Mouse (Mus musculus) heart, adult 11 months (tissue): Measurements from ENCODE around the gene Esrrb.

Source experiments
- DNase-seq: peaks from one replicate; pipeline ENCODE4 v3.0.0; 2022

Esrrb gene

DNA sequence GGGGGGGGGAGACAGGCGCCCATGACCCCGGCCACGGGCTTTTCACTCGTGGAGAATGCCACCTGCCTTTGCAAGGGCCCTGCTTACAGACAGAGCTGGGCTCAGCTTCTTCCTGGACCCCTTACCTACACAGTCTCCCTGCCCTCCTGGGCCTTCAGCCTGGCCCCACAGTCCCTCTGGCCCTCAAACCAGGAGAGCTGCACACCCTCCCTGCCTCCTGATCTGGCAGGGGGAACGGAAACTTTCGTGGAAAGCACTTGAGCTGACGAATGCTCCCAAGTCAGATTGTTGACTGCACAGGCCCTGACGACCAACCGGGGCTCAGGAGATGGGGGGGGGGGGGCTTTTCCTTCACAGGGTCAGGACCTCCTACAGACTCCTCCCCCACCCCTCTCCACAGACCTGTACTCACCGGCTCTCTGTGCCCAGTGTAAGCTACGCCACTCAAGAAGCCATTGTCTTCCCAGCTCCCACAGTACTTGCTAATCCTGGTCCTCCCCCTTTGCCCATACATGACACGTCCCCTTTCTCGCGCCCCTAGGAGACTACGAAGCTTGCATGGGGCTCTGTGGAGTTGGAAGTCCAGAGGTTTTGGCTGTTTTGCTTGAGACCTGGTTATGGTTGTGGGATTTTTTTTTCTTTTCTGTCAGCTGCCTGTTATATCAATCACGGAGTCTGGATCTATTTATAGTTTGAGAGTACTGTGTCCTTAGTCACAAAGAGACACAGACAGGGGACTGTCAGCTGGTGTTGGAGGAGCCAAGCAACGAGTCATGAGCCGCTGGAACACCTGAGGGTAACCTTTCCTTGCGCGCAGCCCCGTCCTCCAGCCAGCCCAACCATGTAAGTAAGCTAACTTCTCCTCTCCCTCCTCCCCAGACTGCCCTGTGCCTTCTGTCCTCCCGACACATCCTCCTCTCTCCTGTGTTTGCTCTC is at the start of gene Esrrb:
Esrrb (plus strand) TSS at position 422 of the 936 bp plus-strand sequence.
- DNase-seq: peak; percentile 98

DNA sequence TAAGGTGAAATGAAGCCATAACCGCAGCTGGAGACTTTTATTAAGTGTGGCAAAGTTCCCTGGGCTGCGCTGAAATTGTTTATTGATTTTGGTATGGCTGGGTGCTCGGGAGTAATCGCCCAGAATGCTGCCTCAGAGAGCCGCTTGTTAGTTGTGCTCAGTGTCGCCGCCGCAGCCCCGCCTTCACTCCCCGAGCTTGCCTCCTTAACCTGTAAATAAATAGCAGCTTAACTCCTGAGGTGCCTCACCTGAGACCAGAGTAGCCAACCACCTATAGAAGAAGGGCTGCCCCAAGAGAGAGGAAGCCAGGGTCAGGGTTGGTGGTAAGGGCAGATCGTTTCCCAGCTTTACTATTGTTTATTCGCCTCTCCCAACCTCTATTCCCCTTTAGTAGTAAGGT is 40.3 kb upstream of the Esrrb start:
- no peak for DNase-seq

GRCm38 (mm10) chr12:86324297-86324696 is 36.6 kb upstream of the Esrrb start:
- no peak for DNase-seq

- DNase-seq: no peak
Measured at GRCm38 (mm10) chr12:86329813-86330212, 31.1 kb upstream of the Esrrb start.

GRCm38 (mm10) chr12:86330684-86331083 is 30.2 kb upstream of the Esrrb start:
- DNase-seq: no peak

DNA sequence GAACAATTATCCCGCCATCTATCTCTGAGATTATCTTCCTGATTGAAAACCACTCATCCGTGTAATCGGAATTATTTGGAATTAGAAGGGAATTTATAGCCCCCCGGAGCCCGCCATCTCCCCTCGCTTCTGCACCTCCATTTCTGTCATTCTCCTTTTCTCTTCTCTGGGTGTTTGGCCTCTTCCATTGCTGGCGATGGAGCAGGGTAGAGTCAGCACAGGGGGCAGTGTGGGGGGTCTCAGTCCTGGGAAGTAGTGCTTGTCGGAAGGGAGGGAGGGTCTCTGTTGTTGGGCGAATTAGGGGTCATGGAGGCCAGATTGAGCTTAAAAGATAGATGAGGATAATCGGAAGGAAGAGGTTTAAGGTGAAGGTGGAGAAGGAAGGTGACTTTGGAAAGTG is 29.7 kb upstream of the Esrrb start:
- DNase-seq: no peak

DNA sequence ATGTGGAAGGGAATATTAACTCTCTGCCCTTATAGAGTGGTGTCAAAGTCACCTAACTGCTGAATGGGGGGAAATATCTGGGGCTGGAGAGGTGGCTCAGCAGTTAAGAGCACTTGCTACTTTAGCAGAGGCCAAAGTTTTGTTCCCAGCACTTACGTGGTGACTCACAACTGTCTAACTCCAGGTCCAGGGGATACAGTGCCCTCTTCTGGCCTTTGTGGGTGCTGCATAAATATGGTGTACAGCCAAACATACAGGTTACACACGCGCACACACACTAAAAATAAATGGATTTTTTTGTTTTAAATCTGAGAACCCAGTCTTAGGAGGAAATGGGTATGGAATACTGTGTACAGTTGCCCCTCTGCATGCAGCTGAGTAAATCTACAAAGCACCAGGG is 24.7 kb upstream of the Esrrb start:
- no peak for DNase-seq

DNA sequence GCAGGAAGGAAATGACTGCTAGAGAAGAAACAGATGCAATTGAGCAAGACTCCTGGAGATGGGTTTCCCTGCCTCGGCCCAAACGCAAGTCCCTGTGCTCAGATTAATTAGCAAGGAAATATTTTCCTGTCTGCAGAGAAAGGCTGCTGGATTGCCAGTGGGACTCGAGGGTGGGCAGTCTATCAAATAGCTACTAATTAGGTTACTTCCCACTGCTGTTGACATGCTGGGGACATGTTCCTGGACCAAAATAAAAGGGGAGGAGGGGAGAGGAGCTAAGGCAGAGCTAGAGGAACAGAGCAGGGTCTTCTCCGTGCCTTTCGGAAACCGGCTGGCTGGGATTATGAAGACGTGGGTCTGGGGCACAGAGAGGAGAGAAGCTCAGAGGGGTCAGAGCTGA is 24.0 kb upstream of the Esrrb start:
- DNase-seq: no peak

DNA sequence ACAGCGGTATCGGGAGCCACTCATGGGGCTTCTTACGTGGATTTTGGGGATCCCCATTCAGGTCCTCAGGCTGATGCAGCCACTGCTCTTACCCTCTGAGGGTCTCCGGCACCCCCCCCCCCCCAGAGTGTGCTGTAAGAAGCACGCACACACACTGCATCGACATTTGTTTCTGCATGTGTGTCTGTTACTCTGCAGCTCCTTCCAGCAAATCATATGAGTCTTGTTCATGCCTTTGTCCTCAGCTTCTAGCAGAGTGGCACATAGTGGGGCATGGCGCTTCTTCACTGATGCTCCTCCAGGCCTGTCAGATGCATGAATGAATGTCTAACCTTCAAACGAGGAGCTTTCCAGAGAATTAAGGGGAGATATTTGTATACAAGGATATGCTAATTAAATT is 11.4 kb upstream of the Esrrb start:
- no peak for DNase-seq

- DNase-seq: no peak
Measured at GRCm38 (mm10) chr12:86359406-86359805, 1.5 kb upstream of the Esrrb start.

- no peak for DNase-seq
Measured at GRCm38 (mm10) chr12:86359873-86360272, 1.0 kb upstream of the Esrrb start.

DNA sequence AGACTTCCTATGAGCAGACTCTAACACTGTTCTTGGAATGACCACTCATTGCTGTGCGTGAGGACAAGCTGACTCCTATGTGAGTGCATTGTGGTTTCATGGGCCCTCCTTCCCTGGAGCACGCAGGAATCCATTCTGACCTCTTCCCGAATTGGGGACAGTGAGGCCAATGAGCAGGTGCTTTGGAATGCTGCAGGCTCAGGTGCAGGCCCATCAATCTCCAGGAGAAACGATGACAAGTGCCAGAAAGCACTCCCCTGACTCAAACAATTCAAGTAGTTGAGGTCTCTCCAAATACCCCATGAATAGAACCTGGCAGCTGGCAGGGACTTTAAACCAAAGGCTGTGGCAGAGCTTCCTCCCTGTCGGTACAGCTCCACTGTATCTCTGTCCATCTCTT is 3.4 kb downstream of the Esrrb start:
- DNase-seq: no peak

DNA sequence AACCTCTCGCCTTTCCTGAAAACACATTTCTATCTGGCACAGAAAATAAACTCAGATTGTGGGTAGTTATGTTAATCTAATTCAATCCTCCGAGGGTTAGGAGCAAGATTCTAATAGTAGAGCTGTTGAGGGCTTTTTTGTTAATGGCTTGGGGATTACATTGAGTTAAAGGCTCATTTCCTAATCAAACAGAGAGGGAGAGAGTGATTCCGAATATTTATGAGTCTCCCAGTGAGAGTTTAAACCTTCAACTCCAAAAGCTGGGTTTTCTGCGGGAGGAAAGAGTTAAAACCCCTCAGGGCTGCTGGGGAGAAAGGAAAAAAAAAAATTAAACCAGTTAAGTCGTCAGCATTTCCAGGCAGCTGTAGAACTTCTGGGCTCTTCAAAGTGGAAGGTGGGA is 3.8 kb downstream of the Esrrb start:
- no peak for DNase-seq

- no peak for DNase-seq
Measured at GRCm38 (mm10) chr12:86370611-86371383, 9.9 kb downstream of the Esrrb start.

- DNase-seq: no peak
Measured at GRCm38 (mm10) chr12:86374286-86374685, 13.4 kb downstream of the Esrrb start.

DNA sequence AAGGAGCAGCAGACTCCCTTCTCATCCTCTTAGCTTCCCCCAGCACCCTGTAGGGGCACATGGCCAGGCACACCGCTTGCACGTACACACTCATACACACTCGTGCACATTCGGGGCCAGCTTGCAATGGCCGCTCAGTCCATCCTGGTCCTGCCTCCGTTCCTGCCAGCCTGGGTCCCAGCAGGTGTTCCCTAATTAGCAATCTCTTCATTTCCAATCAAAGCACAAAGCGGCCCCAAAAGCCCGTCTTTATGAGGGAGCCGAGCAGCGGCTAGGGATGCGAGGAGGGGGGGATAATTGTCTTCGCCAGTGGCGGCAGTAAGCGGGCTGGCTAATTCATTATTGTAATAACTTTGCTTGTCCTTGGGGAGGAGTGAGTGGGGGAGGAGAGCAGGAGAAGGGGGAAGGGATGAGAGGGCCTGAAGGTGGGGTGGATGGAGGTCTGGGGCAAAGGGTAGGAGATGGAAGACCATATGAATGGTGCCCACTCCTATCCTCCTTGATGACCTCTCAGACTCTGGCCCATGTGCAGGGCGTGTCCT is 18.8 kb downstream of the Esrrb start:
- no peak for DNase-seq

DNA sequence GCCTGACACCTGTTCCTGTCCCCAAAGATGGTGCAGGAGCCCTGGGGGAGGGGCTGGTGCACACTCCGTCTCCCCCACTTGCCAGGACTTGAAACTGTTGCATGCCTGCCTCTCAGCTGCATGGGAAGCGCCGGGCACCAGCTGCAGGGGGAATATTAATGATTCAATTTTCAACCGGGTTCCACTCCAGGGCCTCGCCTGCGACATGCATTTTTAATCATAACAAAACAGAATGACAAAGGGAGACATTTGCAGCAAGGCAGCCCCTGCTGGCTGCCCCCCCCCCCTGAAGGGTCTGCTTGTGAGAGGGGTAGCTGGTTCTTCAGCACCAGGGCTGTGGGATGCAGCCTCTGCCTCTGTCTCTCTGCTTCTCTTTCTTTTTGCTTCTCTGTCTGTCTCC is 22.9 kb downstream of the Esrrb start:
- DNase-seq: no peak

DNA sequence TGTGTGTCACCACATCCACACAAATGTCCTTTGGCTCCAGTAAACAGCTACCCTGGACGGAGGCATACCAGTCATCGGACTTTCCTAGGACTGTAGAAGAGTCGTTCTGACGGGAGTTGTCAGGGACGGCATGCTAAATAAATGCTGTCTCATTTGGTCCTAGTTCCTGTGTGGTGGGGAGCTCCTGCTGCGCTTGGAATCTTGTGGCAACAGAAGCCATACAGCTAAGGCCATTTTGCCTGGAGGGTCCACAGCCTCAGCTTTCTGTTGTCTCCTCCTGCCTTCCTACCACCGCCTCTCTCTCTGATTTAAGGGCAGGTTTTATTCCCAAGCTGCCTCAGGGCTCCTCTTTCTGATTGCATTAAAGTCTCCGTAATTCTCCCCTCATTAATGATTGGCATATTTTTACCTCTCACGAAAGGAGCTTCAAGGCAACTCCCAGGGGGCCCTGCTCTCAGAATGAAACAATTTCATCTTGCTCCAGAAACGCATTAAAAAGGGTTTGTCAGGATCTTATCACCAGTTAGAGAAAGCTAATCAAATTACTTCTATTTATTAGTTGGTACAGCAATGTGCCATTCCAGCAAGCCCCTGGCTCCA is 26.9 kb downstream of the Esrrb start:
- no peak for DNase-seq

- DNase-seq: no peak
Measured at GRCm38 (mm10) chr12:86394773-86395172, 33.9 kb downstream of the Esrrb start.

GRCm38 (mm10) chr12:86395326-86395725 is 34.4 kb downstream of the Esrrb start:
- no peak for DNase-seq

GRCm38 (mm10) chr12:86398762-86399161 is 37.8 kb downstream of the Esrrb start:
- peak; percentile 91 for DNase-seq

DNA sequence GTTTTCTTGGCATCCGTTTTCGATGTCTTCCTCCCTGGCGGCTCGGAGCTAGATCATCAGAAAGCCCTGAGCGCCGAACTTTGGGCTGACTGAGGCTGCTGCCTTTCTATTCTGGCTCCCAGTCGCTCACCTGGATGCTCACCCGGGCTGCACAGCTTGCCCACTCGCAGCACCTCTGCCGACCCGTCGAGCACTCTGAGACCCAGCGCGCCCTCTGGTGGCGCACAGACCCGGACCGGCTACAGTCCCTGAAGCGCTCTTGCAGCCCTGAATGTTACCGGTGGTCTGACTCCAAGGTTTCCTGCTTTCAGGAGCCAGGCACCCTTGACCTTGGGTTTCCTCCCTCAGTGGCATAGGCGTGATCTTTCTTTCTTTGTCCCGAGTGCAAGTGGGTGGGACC is 41.8 kb downstream of the Esrrb start:
- peak; percentile 94 for DNase-seq

DNA sequence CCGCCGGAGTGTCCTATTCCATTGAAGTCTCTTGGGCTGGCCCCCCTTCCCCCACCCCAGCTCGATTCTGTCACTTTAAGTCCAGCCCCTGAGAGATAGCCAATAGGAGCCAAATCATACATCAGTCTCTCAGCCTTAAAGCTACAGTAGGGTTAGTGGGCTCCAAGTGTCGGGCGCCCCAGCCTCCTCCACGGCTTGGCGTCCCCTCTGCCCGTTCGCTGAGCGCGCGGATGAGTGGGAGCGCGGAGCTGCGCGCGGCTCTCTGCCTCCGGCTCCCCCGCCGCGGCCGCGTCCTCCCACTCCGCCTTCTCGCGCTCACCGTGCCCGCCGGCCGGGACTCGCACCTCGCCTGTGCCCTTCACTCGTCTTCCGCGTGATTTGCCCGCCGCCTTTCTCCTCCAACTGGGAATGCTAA is 60.6 kb downstream of the Esrrb start:
- DNase-seq: peak; percentile 95
